Mouse (Mus musculus): ENCODE measurements around the gene Bri3.

The Bri3 gene

GRCm38 (mm10) chr5:144426697-144427096 lies 182.5 kb downstream of the Bri3 start:
- no peak for DNase-seq (ENCODE audit: low spot score in 2 of 2)

GRCm38 (mm10) chr5:144427861-144428260 lies 183.6 kb downstream of the Bri3 start:
- no peak for DNase-seq (ENCODE audit: low spot score in 2 of 2)

- DNase-seq (ENCODE audit: low spot score in 2 of 2) = no peak
Measured at GRCm38 (mm10) chr5:144431481-144431880, 187.2 kb downstream of the Bri3 start.

- DNase-seq (ENCODE audit: low spot score in 2 of 2) = no peak
Measured at GRCm38 (mm10) chr5:144439286-144440040, 195.2 kb downstream of the Bri3 start.

GRCm38 (mm10) chr5:144441831-144442271 lies 197.6 kb downstream of the Bri3 start:
- DNase-seq (ENCODE audit: low spot score in 2 of 2) = no peak

GRCm38 (mm10) chr5:144446475-144447225 lies 202.4 kb downstream of the Bri3 start:
- no peak for DNase-seq (ENCODE audit: low spot score in 2 of 2)

GRCm38 (mm10) chr5:144447226-144447616 lies 203.0 kb downstream of the Bri3 start:
- no peak for DNase-seq (ENCODE audit: low spot score in 2 of 2)

- DNase-seq (ENCODE audit: low spot score in 2 of 2) = no peak
Measured at GRCm38 (mm10) chr5:144447975-144448374, 203.7 kb downstream of the Bri3 start.

- no peak for DNase-seq (ENCODE audit: low spot score in 2 of 2)
Measured at GRCm38 (mm10) chr5:144452776-144453455, 208.7 kb downstream of the Bri3 start.

GRCm38 (mm10) chr5:144457623-144458287 lies 213.5 kb downstream of the Bri3 start:
- DNase-seq (ENCODE audit: low spot score in 2 of 2) = peak in 1 of 2 experiments; percentile 9

GRCm38 (mm10) chr5:144466987-144467386 lies 222.8 kb downstream of the Bri3 start:
- DNase-seq (ENCODE audit: low spot score in 2 of 2) = no peak

- DNase-seq (ENCODE audit: low spot score in 2 of 2) = no peak
Measured at GRCm38 (mm10) chr5:144473056-144473455, 228.8 kb downstream of the Bri3 start.

- no peak for DNase-seq (ENCODE audit: low spot score in 2 of 2)
Measured at GRCm38 (mm10) chr5:144479677-144480171, 235.5 kb downstream of the Bri3 start.

GRCm38 (mm10) chr5:144483659-144484375 lies 239.6 kb downstream of the Bri3 start:
- no peak for DNase-seq (ENCODE audit: low spot score in 2 of 2)

- DNase-seq (ENCODE audit: low spot score in 2 of 2) = no peak
Measured at GRCm38 (mm10) chr5:144491308-144491707, 247.1 kb downstream of the Bri3 start.

All from urinary bladder, adult 18-20 months (tissue).